Mouse (Mus musculus) intestine, embryonic 15.5 days (tissue): ENCODE measurements around the gene Ogfod1. TPM values are rescaled to one million over a fixed set of nuclear protein-coding genes. Genes with fewer than 3 reads are reported as not detected.

Source experiments
- polyA plus RNA-seq: library from polyadenylated mRNA; unstranded; fragments of >200 nt; fragmentation: Nextera tagmentation; extraction: Ambion mirVana; gene quantifications from 2 replicates; pipeline ENCODE4 v1.2.1, GENCODE M21; 2015

Ogfod1 gene
- polyA plus RNA-seq, 1 experiment from 2014 or later: 12.8 TPM

Other genes starting within 250 kb of the Ogfod1 start
- 13.8 TPM in 2 replicates for gene Gnao1, start 227.2 kb upstream of the Ogfod1 start, polyA plus RNA-seq
- 47.5 and 51.7 TPM in 2 replicates for gene Amfr, start 24.4 kb upstream of the Ogfod1 start, polyA plus RNA-seq
- 104 and 126 TPM in 2 replicates for gene Nudt21, start 167 bp upstream of the Ogfod1 start, polyA plus RNA-seq
- gene Bbs2, start 61.7 kb downstream of the Ogfod1 start, polyA plus RNA-seq: 10.3 and 10.5 TPM in 2 replicates
- 4.1 and 4.2 TPM in 2 replicates for gene Mt4, start 100.0 kb downstream of the Ogfod1 start, polyA plus RNA-seq
- 4.4 and 5.6 TPM in 2 replicates for gene Mt3, start 115.4 kb downstream of the Ogfod1 start, polyA plus RNA-seq
- 522 and 534 TPM in 2 replicates for gene Mt2, start 135.5 kb downstream of the Ogfod1 start, polyA plus RNA-seq
- gene Mt1, start 141.9 kb downstream of the Ogfod1 start, polyA plus RNA-seq: 2,231 and 2,526 TPM in 2 replicates
- gene Nup93, start 177.4 kb downstream of the Ogfod1 start, polyA plus RNA-seq: 70.2 and 74.9 TPM in 2 replicates